Mouse (Mus musculus): ENCODE measurements around the gene Sec14l1. TPM values are rescaled to one million over a fixed set of nuclear protein-coding genes. Genes with fewer than 3 reads are reported as not detected.
A peak's percentile ranks its signal among the peaks of the same experiment; 100 is the strongest.

Gene Sec14l1
- total RNA-seq, 4 experiments from 2014 or later = 236 to 279 (median 240) TPM

DNA sequence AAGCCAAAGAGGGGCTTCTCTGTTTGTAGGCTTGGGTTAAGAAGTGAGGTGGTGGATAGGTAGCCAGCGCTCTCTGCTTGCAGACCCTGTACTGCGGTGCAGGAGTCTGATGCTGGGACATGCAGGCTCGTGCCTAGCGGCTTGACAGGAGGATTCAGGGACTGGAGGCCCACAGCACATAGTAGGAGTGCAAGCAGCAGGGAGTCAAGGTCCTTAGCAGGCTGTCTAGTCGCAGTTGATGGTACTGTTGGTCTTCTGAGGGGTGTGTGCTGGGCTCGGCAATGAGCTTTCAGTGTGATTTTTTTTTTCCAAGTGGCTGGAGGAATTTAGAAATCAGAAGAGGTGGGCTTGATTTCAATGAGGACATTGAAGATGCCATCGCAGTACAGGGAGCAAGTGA is 36.5 kb downstream of the Sec14l1 start:
- DNase-seq (ENCODE audit: low spot score in 2 of 2) = no peak

DNA sequence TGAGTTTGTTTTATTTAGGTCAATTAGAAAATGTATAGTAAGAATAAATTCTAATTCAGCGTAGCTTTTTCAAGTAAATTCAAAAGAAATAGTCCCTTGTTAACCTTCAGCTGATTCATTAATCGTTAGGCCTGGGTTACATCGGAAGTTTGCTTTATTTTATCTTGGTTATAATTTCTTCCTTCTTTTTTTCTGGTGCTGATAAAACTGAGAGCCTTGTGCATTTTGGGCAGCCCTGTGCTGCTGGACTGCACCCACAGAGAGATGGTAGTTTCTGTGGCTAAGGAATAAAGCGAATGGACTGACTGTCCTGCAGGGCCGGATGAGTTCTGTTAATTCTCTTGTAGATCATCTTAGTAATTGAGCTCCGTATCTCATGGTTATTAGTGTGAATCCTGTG is 37.6 kb downstream of the Sec14l1 start:
- no peak for DNase-seq (ENCODE audit: low spot score in 2 of 2)

GRCm38 (mm10) chr11:117153553-117153952 is 38.6 kb downstream of the Sec14l1 start:
- DNase-seq (ENCODE audit: low spot score in 2 of 2) = no peak

DNA sequence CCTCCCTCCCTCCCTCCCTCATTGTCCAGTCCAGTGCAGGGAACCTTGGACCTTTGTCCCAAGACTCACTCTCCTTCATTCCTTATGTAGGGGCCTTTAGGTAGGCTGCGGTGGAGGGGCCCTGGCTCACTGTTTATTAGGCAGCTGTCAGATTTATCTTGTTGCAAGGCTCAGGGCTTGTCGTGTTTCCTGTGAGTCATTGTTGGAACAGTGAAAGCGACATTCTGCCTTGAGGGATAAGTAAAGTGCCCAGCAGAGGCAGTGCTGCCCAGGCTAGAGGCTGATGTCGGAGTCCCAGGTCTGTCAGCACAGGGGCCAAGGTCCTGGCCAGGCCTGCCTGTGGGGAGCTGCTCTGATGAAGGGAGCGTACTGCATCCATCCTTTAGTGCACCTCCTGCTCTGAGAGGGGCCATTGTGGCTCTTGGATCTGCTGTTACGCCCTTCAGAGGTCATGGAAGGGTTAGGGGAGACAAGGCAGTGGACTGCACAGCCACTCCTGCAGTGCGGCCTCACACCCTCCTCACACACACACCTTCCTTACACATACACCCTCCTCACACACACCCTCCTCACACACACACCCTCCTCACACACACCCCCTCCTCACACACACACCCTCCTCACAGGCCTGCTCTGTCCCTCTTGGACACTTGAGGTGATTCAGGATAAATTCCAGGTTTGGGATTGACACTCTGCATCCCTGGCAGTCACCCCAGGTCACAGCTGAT is 39.3 kb downstream of the Sec14l1 start:
- no peak for DNase-seq (ENCODE audit: low spot score in 2 of 2)

GRCm38 (mm10) chr11:117156725-117157124 is 41.8 kb downstream of the Sec14l1 start:
- peak in 1 of 2 experiments; percentile 61 for DNase-seq (ENCODE audit: low spot score in 2 of 2)

GRCm38 (mm10) chr11:117158343-117158742 is 43.4 kb downstream of the Sec14l1 start:
- no peak for DNase-seq (ENCODE audit: low spot score in 2 of 2)

GRCm38 (mm10) chr11:117159257-117159945 is 44.4 kb downstream of the Sec14l1 start:
- DNase-seq (ENCODE audit: low spot score in 2 of 2) = no peak

GRCm38 (mm10) chr11:117159946-117160307 is 45.0 kb downstream of the Sec14l1 start:
- no peak for DNase-seq (ENCODE audit: low spot score in 2 of 2)

DNA sequence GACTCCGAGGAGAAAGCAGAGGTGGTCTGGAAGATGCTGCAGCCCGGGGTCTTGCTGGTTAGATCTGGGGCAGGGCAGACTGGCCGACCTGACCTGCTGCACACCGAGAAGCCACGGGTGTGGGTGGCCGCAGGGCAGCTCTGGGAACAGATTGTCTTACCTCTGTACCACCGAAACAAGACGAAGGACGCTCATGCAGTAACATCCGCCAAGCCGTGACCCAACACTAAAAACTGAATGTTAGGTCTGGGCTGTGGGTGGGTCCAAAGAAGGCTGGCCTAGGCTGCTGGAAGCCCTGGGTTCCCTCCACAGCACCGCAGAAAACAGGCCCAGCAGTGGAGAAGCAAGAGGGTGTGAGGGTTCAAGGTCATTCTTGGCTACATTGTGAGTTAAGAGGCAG is 45.8 kb downstream of the Sec14l1 start:
- DNase-seq (ENCODE audit: low spot score in 2 of 2) = no peak

DNA sequence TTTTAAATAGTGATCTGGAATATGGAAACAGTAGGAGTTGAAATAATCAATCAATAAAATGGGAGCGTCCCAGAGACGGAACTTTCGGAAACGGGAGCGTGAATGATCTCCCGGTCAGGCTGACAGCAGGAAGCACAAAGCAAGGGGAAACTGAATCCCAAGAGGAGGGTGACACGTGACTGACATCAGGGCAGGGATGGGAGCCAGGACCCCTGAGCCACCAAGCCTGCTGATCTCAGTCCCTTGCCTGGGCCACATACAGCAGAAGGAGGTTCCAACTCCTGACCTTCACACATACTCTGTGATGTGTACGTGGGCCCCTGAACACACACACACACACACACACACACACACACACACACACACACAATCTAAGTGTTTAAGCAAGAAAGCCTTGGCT is 46.6 kb downstream of the Sec14l1 start:
- DNase-seq (ENCODE audit: low spot score in 2 of 2) = no peak

DNA sequence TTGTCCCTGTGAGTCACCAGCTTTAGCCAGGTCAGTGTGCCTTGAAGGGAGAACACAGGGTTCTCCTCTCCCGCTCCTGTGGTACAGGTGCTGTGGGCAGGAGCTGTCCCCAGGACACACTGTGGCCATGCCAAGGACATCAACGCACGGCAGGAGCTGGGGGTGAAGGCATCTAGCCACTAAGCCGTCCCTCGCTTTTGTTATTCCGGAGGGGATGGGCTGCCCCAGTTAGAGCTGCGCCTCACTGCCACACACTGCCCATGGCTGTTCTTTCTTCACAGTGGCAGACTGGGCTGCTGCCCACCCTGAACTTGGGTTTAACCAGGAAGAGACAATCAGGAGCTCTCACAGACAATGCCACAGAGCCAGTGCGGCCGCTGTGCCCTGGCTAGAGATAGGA is 48.1 kb downstream of the Sec14l1 start:
- no peak for DNase-seq (ENCODE audit: low spot score in 2 of 2)

DNA sequence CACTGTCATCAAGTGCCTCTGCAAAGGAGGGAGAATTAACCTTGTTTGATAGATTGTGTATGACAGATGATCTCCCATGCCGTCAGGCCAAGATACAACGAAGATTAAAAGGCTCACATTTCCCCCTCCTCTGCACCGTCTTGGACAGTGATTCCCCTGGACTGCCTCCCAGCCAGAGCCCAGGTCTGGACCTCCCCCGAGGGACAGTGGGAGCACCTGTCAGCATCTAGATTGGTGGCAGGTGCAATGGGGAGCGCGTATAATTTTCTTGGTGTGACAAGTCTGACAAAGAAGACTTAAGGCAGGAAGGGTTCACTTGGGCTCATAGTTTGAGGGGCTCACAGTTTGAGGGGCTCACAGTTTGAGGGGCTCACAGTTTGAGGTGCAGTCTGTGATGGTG is 48.8 kb downstream of the Sec14l1 start:
- no peak for DNase-seq (ENCODE audit: low spot score in 2 of 2)

DNA sequence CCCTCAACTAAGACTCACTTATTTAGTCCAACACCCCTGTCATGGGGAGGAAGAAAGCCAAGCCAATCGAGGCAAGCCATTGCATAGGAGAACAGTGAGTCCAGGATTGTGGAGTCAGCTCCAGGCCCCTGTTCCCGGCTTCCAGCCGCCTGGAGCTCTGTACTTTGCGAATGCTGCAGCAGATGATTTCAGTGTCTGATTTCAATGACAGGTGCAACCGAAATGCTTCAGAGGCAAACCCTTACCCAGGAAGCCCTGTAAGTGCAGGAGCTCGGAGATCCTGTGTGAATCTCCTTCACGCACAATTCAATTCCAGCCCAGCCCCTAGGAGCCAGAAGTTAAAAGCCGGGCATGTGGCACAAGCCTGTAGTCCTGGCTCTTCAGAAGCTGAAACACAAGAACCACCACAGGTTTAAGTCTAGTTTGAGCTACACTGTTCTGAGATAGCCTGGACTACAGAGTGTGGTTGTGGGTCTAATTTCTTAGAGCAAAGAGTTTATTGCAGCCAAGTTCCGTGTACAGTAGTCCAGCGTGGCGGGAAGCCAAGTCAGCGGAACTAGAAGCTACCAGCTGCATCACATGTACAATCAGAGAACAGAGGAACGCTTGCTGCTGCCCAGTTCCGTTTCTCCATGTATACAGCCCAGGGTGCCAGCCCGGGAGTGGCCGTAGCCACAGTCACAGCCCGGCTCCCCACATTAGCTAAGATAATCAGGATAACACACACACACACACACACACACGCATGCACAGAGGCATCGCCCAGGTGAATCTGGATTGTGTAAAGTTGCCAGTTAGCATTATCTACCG is 53.5 kb downstream of the Sec14l1 start:
- no peak for DNase-seq (ENCODE audit: low spot score in 2 of 2)

DNA sequence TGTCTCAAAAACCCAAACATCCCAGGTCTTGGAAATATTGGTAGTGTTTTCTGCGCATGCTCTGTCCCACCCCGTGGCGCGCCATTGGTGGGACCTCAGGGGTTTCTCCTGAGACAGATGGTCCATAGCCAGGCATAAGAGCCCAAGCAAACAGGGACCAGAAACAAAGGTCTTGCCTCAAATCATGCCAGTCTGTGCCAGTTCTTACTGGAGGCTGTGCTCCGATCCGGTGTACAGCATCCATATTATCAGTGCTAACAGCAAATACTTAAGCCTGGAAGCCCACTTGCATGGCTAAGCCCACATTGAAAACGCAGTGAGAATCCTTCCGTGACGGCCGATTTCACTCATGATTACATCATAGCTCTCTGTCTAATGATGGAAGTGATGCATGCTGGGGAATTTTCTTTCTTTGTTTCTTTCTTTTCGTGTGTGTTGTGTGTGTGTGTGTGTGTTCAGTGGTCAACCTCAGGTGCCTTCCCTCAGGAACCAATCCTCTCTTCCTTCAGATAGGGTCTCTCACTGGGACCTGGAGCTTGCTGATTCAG is 54.2 kb downstream of the Sec14l1 start:
- DNase-seq (ENCODE audit: low spot score in 2 of 2) = no peak

DNA sequence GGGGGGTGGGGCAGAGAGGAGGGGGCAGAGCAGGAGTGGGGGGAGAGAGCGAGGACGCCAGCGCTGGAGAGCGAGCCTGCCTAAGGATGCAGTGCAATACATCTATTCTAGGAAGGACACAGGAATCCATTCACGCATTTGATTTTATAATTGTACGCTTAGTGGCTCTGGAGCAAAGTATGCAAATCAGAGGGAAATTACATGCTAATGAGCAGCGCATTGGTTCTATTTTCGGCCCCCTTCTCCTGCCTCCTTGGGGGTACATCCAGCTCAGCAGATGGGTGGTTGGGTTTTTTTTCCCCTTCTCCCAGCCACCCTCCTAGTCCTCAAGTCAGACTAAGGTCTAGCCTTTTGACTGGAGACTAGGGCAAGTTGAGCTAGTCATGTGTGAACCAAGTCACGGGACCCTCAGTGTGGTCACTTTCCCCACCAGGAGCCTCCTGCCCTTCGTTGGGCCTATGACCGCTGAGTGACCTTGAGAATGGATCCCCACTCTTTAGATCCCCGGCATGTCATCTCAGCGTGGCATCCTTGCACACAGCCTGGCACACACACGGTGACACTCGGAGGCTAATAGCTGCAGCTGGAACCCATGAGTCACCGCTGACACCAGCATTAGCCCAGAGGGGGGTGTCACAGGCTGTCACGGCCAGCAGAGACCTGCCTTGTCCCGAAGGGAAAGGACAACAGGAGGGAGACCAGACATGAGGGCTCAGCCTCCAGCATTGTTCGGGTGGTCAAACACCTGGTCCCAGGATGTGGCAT is 55.0 kb downstream of the Sec14l1 start:
- DNase-seq (ENCODE audit: low spot score in 2 of 2) = no peak

DNA sequence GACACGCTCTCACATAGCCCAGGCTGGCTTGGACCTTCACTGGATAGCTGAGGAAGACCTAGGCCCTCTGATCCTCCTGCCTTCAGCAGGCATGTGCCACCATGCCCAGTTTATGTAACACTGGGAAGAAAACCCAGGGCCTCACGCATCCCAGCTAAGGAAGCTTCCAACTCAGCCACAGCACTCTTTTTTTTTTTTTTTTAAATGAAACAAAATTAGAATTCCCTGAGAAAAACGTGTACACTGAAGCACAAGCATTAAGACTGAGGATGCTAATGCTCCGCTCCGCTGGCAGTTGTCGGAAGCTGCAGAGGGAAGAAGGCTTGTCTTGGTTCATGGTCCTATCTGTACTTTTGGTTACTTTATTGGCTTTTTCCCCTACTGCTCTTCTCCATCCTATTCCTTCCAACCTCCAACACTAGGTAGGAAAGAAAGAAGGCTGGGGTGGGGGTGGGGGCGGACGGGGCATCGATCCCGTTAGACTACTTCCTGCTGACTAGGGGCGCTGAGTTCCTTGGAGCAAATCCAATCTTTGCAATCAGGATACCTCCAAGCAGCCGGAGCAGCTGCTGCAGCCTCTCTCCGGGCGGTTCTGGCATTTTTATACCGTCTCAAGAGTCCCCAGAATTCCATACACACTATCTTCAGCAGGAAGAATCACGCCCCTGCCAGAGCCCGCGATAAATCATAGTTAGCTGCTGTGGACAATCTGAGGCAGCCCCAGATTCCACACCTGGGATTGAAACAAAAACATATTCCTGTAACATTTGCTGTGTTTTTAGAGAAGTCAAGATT is 59.3 kb downstream of the Sec14l1 start:
- peak in 1 of 2 experiments; percentile 60 for DNase-seq (ENCODE audit: low spot score in 2 of 2)

DNA sequence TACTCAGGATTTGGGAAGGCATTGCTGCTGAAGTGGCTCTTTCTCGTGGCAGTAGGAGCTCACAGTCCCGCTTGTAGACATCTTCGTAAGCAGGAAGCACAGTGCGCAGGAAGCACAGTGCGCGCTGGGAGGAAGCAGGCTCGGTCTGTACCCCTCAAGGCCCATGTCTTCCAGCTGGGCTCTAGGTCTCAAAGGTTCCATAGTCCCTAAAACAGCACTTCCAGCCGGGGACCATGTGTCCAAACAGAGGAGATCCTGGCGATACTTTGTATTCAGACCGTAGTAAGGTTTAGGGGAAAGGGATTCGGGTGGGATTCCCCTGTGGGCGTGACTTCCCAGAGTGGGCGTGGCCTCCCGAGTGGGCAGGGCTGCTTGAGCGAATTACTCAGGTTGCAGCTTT is 60.0 kb downstream of the Sec14l1 start:
- DNase-seq (ENCODE audit: low spot score in 2 of 2) = peak in 1 of 2 experiments; percentile 13

GRCm38 (mm10) chr11:117175472-117175871 is 60.5 kb downstream of the Sec14l1 start:
- DNase-seq (ENCODE audit: low spot score in 2 of 2) = peak in 1 of 2 experiments; percentile 35

GRCm38 (mm10) chr11:117176304-117176703 is 61.3 kb downstream of the Sec14l1 start:
- peak in 1 of 2 experiments; percentile 22 for DNase-seq (ENCODE audit: low spot score in 2 of 2)

DNA sequence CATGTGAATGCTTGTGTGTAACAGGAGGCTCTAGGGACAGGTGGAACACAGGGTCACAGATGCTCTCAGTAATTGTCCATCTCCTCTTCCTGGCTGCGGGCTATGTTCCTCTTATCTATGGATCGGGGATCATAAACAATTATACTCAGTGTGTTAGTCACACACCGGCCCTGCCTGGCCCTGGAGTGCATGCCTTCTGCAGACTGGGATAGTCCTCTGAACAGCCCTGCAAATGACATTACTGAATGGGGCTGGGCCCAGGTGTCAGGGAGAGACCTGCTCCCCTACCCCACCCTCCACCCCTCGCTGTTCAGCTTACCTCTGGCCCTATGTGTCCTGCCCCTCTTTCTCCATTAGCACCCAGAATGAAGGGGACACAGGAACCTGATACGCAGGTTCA is 61.9 kb downstream of the Sec14l1 start:
- DNase-seq (ENCODE audit: low spot score in 2 of 2) = peak in 1 of 2 experiments; percentile 8
